Mouse (Mus musculus): ENCODE results near the gene Maml3. TPM values are rescaled to one million over a fixed set of nuclear protein-coding genes. Genes with fewer than 3 reads are reported as not detected.

Maml3 gene
- polyA plus RNA-seq, 1 experiment from 2014 or later = 0.65 TPM

GRCm38 (mm10) chr3:51728456-51728855 lies 376.4 kb downstream of the Maml3 start:
- peak; percentile 58 for DNase-seq
- Histone ChIP-seq H3K27ac (ENCODE audit: low read depth) (peak overlapping the region; percentile 87), H3K9ac (replicated peaks) (no peak overlapping the region), H3K4me1 (ENCODE audit: insufficient read depth) (peaks cover 37% of the 10 kb centered on the region), H3K4me2 (ENCODE audit: low read depth, low read length) (peak overlapping the region; percentile 54), H3K36me3 (replicated peaks; ENCODE audit: insufficient read depth, low read length) (no peaks in the 10 kb centered on the region), H3K9me3 (ENCODE audit: low read length) (no peaks in the 10 kb centered on the region), H3K27me3 (ENCODE audit: insufficient read depth, low read length) (no peaks in the 10 kb centered on the region), H3K4me3 (ENCODE audit: low read depth, low read length) (no peak overlapping the region)
- peak; percentile 95 for ATAC-seq
- TF ChIP-seq EP300 (IDR thresholded peaks at IDR 0.05; ENCODE audit: low read depth) = peak; percentile 69
- no peak for TF ChIP-seq CTCF (IDR thresholded peaks at IDR 0.05; ENCODE audit: low read depth)
- WGBS (ENCODE audit: insufficient replicate concordance) = 19% methylated on average over 12 of the region's 12 CpGs

GRCm38 (mm10) chr3:51727968-51728367 lies 376.9 kb downstream of the Maml3 start:
- Histone ChIP-seq H3K4me2 (ENCODE audit: low read depth, low read length) (peak overlapping the region; percentile 54), H3K27me3 (ENCODE audit: insufficient read depth, low read length) (no peaks in the 10 kb centered on the region), H3K9me3 (ENCODE audit: low read length) (no peaks in the 10 kb centered on the region), H3K4me1 (ENCODE audit: insufficient read depth) (peaks cover 35% of the 10 kb centered on the region), H3K36me3 (replicated peaks; ENCODE audit: insufficient read depth, low read length) (no peaks in the 10 kb centered on the region), H3K4me3 (ENCODE audit: low read depth, low read length) (no peak overlapping the region), H3K27ac (ENCODE audit: low read depth) (peak overlapping the region; percentile 87), H3K9ac (replicated peaks) (peak overlapping the region; percentile 13; the same call in 1 of the 2 replicates)
- DNase-seq (no peak), ATAC-seq (peak; percentile 47)
- WGBS (ENCODE audit: insufficient replicate concordance) = 15% methylated on average over 8 of the region's 8 CpGs
- no peak for TF ChIP-seq EP300 (IDR thresholded peaks at IDR 0.05; ENCODE audit: low read depth)

- H3K9ac ChIP-seq (replicated peaks) = no peak overlapping the region; the same call in 1 of the 2 replicates
- H3K27ac ChIP-seq (ENCODE audit: low read depth) = peak overlapping the region; percentile 87
- no peak overlapping the region; the same call in 1 of the 2 replicates for H3K4me2 ChIP-seq (ENCODE audit: low read depth, low read length)
- TF ChIP-seq CTCF (IDR thresholded peaks at IDR 0.05; ENCODE audit: low read depth) = no peak
- TF ChIP-seq EP300 (IDR thresholded peaks at IDR 0.05; ENCODE audit: low read depth) = no peak
- no peaks in the 10 kb centered on the region for H3K36me3 ChIP-seq (replicated peaks; ENCODE audit: insufficient read depth, low read length)
- peaks cover 30% of the 10 kb centered on the region for H3K4me1 ChIP-seq (ENCODE audit: insufficient read depth)
- H3K27me3 ChIP-seq (ENCODE audit: insufficient read depth, low read length) = no peaks in the 10 kb centered on the region
- DNase-seq (no peak), ATAC-seq (no peak)
- 39% methylated on average over 3 of the region's 3 CpGs for WGBS (ENCODE audit: insufficient replicate concordance)
- H3K9me3 ChIP-seq (ENCODE audit: low read length) = no peaks in the 10 kb centered on the region
- H3K4me3 ChIP-seq (ENCODE audit: low read depth, low read length) = no peak overlapping the region
Measured at GRCm38 (mm10) chr3:51727487-51727886, 377.4 kb downstream of the Maml3 start.

GRCm38 (mm10) chr3:51726257-51726656 lies 378.6 kb downstream of the Maml3 start:
- Histone ChIP-seq H3K36me3 (replicated peaks; ENCODE audit: insufficient read depth, low read length) (no peaks in the 10 kb centered on the region), H3K27ac (ENCODE audit: low read depth) (no peak overlapping the region), H3K9me3 (ENCODE audit: low read length) (no peaks in the 10 kb centered on the region), H3K4me2 (ENCODE audit: low read depth, low read length) (no peak overlapping the region), H3K27me3 (ENCODE audit: insufficient read depth, low read length) (no peaks in the 10 kb centered on the region), H3K4me1 (ENCODE audit: insufficient read depth) (peaks cover 27% of the 10 kb centered on the region), H3K4me3 (ENCODE audit: low read depth, low read length) (no peak overlapping the region), H3K9ac (replicated peaks) (no peak overlapping the region)
- TF ChIP-seq EP300 (IDR thresholded peaks at IDR 0.05; ENCODE audit: low read depth) = no peak
- no peak for TF ChIP-seq CTCF (IDR thresholded peaks at IDR 0.05; ENCODE audit: low read depth)
- no peak for ATAC-seq
- DNase-seq = no peak
- 42% methylated on average over 6 of the region's 6 CpGs for WGBS (ENCODE audit: insufficient replicate concordance)

- 48% methylated on average over 1 of the region's 1 CpGs for WGBS (ENCODE audit: insufficient replicate concordance)
- H3K27me3 ChIP-seq (ENCODE audit: insufficient read depth, low read length) = no peaks in the 10 kb centered on the region
- DNase-seq = no peak
- H3K4me2 ChIP-seq (ENCODE audit: low read depth, low read length) = no peak overlapping the region
- peaks cover 4% of the 10 kb centered on the region; the same call in 1 of the 2 replicates for H3K4me1 ChIP-seq (ENCODE audit: insufficient read depth)
- TF ChIP-seq CTCF (IDR thresholded peaks at IDR 0.05; ENCODE audit: low read depth) (no peak), EP300 (IDR thresholded peaks at IDR 0.05; ENCODE audit: low read depth) (no peak)
- H3K9ac ChIP-seq (replicated peaks) = no peak overlapping the region
- H3K9me3 ChIP-seq (ENCODE audit: low read length) = no peaks in the 10 kb centered on the region
- no peak overlapping the region for H3K27ac ChIP-seq (ENCODE audit: low read depth)
- no peak overlapping the region for H3K4me3 ChIP-seq (ENCODE audit: low read depth, low read length)
- H3K36me3 ChIP-seq (replicated peaks; ENCODE audit: insufficient read depth, low read length) = no peaks in the 10 kb centered on the region
- ATAC-seq = no peak
Measured at GRCm38 (mm10) chr3:51719982-51720381, 384.9 kb downstream of the Maml3 start.

GRCm38 (mm10) chr3:51719373-51719772 lies 385.5 kb downstream of the Maml3 start:
- Histone ChIP-seq H3K4me2 (ENCODE audit: low read depth, low read length) (no peak overlapping the region), H3K4me3 (ENCODE audit: low read depth, low read length) (no peak overlapping the region), H3K36me3 (replicated peaks; ENCODE audit: insufficient read depth, low read length) (no peaks in the 10 kb centered on the region), H3K27me3 (ENCODE audit: insufficient read depth, low read length) (no peaks in the 10 kb centered on the region), H3K9me3 (ENCODE audit: low read length) (no peaks in the 10 kb centered on the region), H3K4me1 (ENCODE audit: insufficient read depth) (peaks cover 4% of the 10 kb centered on the region; the same call in 1 of the 2 replicates), H3K9ac (replicated peaks) (no peak overlapping the region), H3K27ac (ENCODE audit: low read depth) (no peak overlapping the region)
- 80% methylated on average over 3 of the region's 3 CpGs for WGBS (ENCODE audit: insufficient replicate concordance)
- TF ChIP-seq CTCF (IDR thresholded peaks at IDR 0.05; ENCODE audit: low read depth) (no peak), EP300 (IDR thresholded peaks at IDR 0.05; ENCODE audit: low read depth) (no peak)
- ATAC-seq = no peak
- no peak for DNase-seq

- no peak overlapping the region for H3K27ac ChIP-seq (ENCODE audit: low read depth)
Measured at GRCm38 (mm10) chr3:51717909-51718308, 387.0 kb downstream of the Maml3 start.

More at GRCm38 (mm10) chr3:51717909-51718308, 387.0 kb downstream of the Maml3 start:
- Histone ChIP-seq H3K4me2 (ENCODE audit: low read depth, low read length) (no peak overlapping the region), H3K36me3 (replicated peaks; ENCODE audit: insufficient read depth, low read length) (no peaks in the 10 kb centered on the region), H3K9ac (replicated peaks) (no peak overlapping the region), H3K4me3 (ENCODE audit: low read depth, low read length) (no peak overlapping the region), H3K27me3 (ENCODE audit: insufficient read depth, low read length) (no peaks in the 10 kb centered on the region), H3K9me3 (ENCODE audit: low read length) (no peaks in the 10 kb centered on the region), H3K4me1 (ENCODE audit: insufficient read depth) (peaks cover 12% of the 10 kb centered on the region; the same call in 1 of the 2 replicates)
- no peak for DNase-seq
- 62% methylated on average over 4 of the region's 4 CpGs for WGBS (ENCODE audit: insufficient replicate concordance)
- TF ChIP-seq CTCF (IDR thresholded peaks at IDR 0.05; ENCODE audit: low read depth) (no peak), EP300 (IDR thresholded peaks at IDR 0.05; ENCODE audit: low read depth) (no peak)
- no peak for ATAC-seq
